7 mouse cellular contexts compared by ENCODE assay signal in the genomic region with DNA sequence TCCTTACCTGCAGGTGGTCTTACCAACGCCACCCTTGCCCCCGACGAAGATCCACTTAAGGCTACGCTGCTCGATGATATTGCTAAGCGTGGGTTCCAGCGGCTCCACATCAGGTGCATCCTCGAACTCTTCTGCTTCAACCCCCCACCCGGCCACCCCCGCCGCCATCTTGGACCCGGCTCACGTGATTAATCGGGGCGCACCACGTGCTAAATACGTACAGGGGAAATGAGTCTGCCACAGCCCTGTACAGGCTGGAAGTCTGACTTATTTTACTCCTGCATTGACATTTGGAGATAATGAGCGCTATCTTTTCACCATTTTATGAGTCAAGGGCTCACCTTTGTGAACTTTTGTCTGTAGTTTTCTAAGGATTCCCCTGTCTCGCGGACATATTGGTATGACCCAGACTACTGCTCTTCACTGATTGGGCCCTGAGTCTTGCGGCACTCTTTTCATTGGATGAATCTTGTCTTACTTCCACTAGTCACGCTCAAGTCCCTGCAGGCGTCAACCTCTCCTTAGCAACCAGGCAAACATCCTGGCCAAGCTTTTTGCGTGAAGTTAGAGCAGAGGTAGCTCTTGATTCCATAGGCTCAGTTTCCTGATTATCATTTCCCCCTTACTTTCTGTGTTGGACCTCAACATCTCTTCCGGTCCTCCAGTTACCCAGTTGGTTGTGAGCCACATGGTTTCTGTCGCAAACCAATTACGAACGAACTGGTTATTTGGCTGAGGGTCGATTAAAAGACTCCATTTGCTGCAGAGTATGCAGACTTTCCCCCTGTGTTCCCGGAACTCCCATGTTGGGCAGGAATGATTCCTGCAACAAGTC. TPM values are rescaled to one million over a fixed set of nuclear protein-coding genes. Genes with fewer than 3 reads are reported as not detected.
DNase-seq lines count a peak whose midpoint lies in the region; ATAC-seq lines count a peak whose summit lies in the region.

A gene (minus strand): TSS at position 184 of the 835 bp plus-strand sequence.

- ATAC-seq in intestine, embryonic 14.5 days (replicated peaks; ENCODE audit: low FRiP score, low TSS enrichment, low read depth): peak; percentile 93

- intact Hi-C loops in left cerebral cortex, postnatal 14 days (cut with DNase I): no loop called here

- peaks cover 41% of the 10 kb centered on the region for H3K36me3 ChIP-seq in intestine, embryonic 14.5 days (ENCODE audit: control insufficient read depth, insufficient read depth, low read length)

- H3K27me3 ChIP-seq in intestine, embryonic 14.5 days (replicated peaks; ENCODE audit: control insufficient read depth, insufficient read depth, low read length): no peaks in the 10 kb centered on the region

- 4% methylated on average over 30 of the region's 30 CpGs for WGBS in intestine, embryonic 14.5 days

- peak within 1 kb of the TSS; percentile 66 for H3K4me2 ChIP-seq in intestine, embryonic 14.5 days (ENCODE audit: low read length)

- H3K4me1 ChIP-seq in intestine, embryonic 14.5 days (replicated peaks; ENCODE audit: control insufficient read depth, insufficient read depth, low read length): peaks cover 28% of the 10 kb centered on the region

- H3K4me3 ChIP-seq in intestine, embryonic 14.5 days (ENCODE audit: low read depth, low read length): peak within 1 kb of the TSS; percentile 93

- H3K27ac ChIP-seq in intestine, embryonic 14.5 days (ENCODE audit: low read depth): peak within 1 kb of the TSS; percentile 89

- no peaks in the 10 kb centered on the region for H3K9me3 ChIP-seq in intestine, embryonic 14.5 days (ENCODE audit: control insufficient read depth, low read length)

- peak within 1 kb of the TSS; percentile 67 for H3K9ac ChIP-seq in intestine, embryonic 14.5 days (ENCODE audit: low read length)

- peak; percentile 84 for DNase-seq in adrenal gland, adult 2 months
- DNase-seq in embryo, embryonic 11 days: peak; percentile 95
- peak; percentile 79 for DNase-seq in gastrocnemius, postnatal 25 days
- DNase-seq in intestine, embryonic 14.5 days (ENCODE audit: low spot score): peak; percentile 91
- DNase-seq in left cerebral cortex, postnatal 14 days (ENCODE audit: low spot score in 2 of 2): peak; percentile 83 to 95
- peak; percentile 94 for DNase-seq in mesoderm, embryonic 11.5 days (ENCODE audit: low read depth, low spot score)
- peak; percentile 78 to 89 for DNase-seq in right cerebral cortex, postnatal 36 days (ENCODE audit: low spot score in 2 of 2)

RNA-seq across cellular contexts. Expression of the gene that starts here (rescaled TPM):
- total RNA-seq in adrenal gland, adult 2 months (2021): 100 to 1,000 TPM; 106 TPM
- polyA plus RNA-seq in adrenal gland, adult 2 months (2012; rRNA removed): 89.4 and 104 TPM in 2 replicates
- 10 to 100 TPM; 45.6 to 48.2 TPM for total RNA-seq in gastrocnemius, postnatal 25 days (2021)
- polyA plus RNA-seq in intestine, embryonic 14.5 days (2014; fragmentation: Nextera tagmentation; extraction: Ambion mirVana): 95.9 and 105 TPM in 2 replicates
- total RNA-seq in left cerebral cortex, postnatal 14 days (2021): 100 to 1,000 TPM; 116 to 117 TPM

Comparison
In these comparisons a context has a peak if more than half of its experiments do, and no peak if none do; other contexts are left out.
1. Peak in every context shown above with its lines: DNase-seq, ATAC-seq, H3K4me3 ChIP-seq and H3K27ac ChIP-seq.